Mouse (Mus musculus): ENCODE results near the gene Tmem265. TPM values are rescaled to one million over a fixed set of nuclear protein-coding genes. Genes with fewer than 3 reads are reported as not detected.

The Tmem265 gene
- total RNA-seq (2015; ENCODE audit: low replicate concordance) = 6.5 TPM in 1 of 2 replicates, not detected in the other
- total RNA-seq (2017; ENCODE audit: low replicate concordance) = 1.3 TPM in 1 of 2 replicates, not detected in the other

- ATAC-seq (replicated peaks; ENCODE audit: low FRiP score, poor library complexity, severe bottlenecking) = 0 out of 2 replicates have a peak, but pooled peaks have one; percentile 23
Observed at GRCm38 (mm10) chr7:127561340-127561858, at the start of gene Tmem265. Gene Tmem265 (plus strand): TSS chr7:127561390.

GRCm38 (mm10) chr7:127511808-127512230 is 49.4 kb upstream of the Tmem265 start, which contains the start of gene Srcap:
Gene Srcap (plus strand): TSS chr7:127511983.
- ATAC-seq (replicated peaks; ENCODE audit: low FRiP score, poor library complexity, severe bottlenecking) = peak; percentile 96

- peak; percentile 82 for ATAC-seq (replicated peaks; ENCODE audit: low FRiP score, poor library complexity, severe bottlenecking)
Observed at GRCm38 (mm10) chr7:127512231-127513015, 48.8 kb upstream of the Tmem265 start.

- ATAC-seq (replicated peaks; ENCODE audit: low FRiP score, poor library complexity, severe bottlenecking) = no peak
Observed at GRCm38 (mm10) chr7:127513016-127513390, 48.2 kb upstream of the Tmem265 start.

GRCm38 (mm10) chr7:127513781-127514180 is 47.4 kb upstream of the Tmem265 start:
- ATAC-seq (replicated peaks; ENCODE audit: low FRiP score, poor library complexity, severe bottlenecking) = no peak

GRCm38 (mm10) chr7:127515846-127516245 is 45.3 kb upstream of the Tmem265 start:
- no peak for ATAC-seq (replicated peaks; ENCODE audit: low FRiP score, poor library complexity, severe bottlenecking)

- ATAC-seq (replicated peaks; ENCODE audit: low FRiP score, poor library complexity, severe bottlenecking) = no peak
Observed at GRCm38 (mm10) chr7:127516344-127516743, 44.8 kb upstream of the Tmem265 start.

GRCm38 (mm10) chr7:127519284-127519683 is 41.9 kb upstream of the Tmem265 start, which contains the start of gene Gm42715:
Gene Gm42715 (plus strand): TSS chr7:127519584.
- ATAC-seq (replicated peaks; ENCODE audit: low FRiP score, poor library complexity, severe bottlenecking) = no peak

- ATAC-seq (replicated peaks; ENCODE audit: low FRiP score, poor library complexity, severe bottlenecking) = no peak
Observed at GRCm38 (mm10) chr7:127541671-127542070, 19.5 kb upstream of the Tmem265 start.

GRCm38 (mm10) chr7:127549116-127549835 is 11.9 kb upstream of the Tmem265 start:
- no peak for ATAC-seq (replicated peaks; ENCODE audit: low FRiP score, poor library complexity, severe bottlenecking)

GRCm38 (mm10) chr7:127551558-127551957 is 9.6 kb upstream of the Tmem265 start:
- ATAC-seq (replicated peaks; ENCODE audit: low FRiP score, poor library complexity, severe bottlenecking) = no peak

GRCm38 (mm10) chr7:127560580-127560979 is 610 bp upstream of the Tmem265 start:
- no peak for ATAC-seq (replicated peaks; ENCODE audit: low FRiP score, poor library complexity, severe bottlenecking)

GRCm38 (mm10) chr7:127564381-127565150 is 3.4 kb downstream of the Tmem265 start:
- ATAC-seq (replicated peaks; ENCODE audit: low FRiP score, poor library complexity, severe bottlenecking) = no peak

- ATAC-seq (replicated peaks; ENCODE audit: low FRiP score, poor library complexity, severe bottlenecking) = peak; percentile 99
Observed at GRCm38 (mm10) chr7:127572895-127573471, 11.8 kb downstream of the Tmem265 start, which contains the start of gene Phkg2. Gene Phkg2 (plus strand): TSS chr7:127573340.

- no peak for ATAC-seq (replicated peaks; ENCODE audit: low FRiP score, poor library complexity, severe bottlenecking)
Observed at GRCm38 (mm10) chr7:127573503-127574008, 12.4 kb downstream of the Tmem265 start.

GRCm38 (mm10) chr7:127574115-127574514 is 12.9 kb downstream of the Tmem265 start:
- ATAC-seq (replicated peaks; ENCODE audit: low FRiP score, poor library complexity, severe bottlenecking) = no peak

GRCm38 (mm10) chr7:127583260-127583659 is 22.1 kb downstream of the Tmem265 start:
- no peak for ATAC-seq (replicated peaks; ENCODE audit: low FRiP score, poor library complexity, severe bottlenecking)

- ATAC-seq (replicated peaks; ENCODE audit: low FRiP score, poor library complexity, severe bottlenecking) = no peak
Observed at GRCm38 (mm10) chr7:127585031-127585430, 23.8 kb downstream of the Tmem265 start.

GRCm38 (mm10) chr7:127586149-127586548 is 25.0 kb downstream of the Tmem265 start:
- ATAC-seq (replicated peaks; ENCODE audit: low FRiP score, poor library complexity, severe bottlenecking) = peak; percentile 69

Data from erythroid progenitor cell, adult 5-6 weeks (primary cell).